Mouse (Mus musculus) neural tube, embryonic 15.5 days (tissue): ENCODE results near the gene Cldn16. TPM values are rescaled to one million over a fixed set of nuclear protein-coding genes. Genes with fewer than 3 reads are reported as not detected.

Experiments
- ATAC-seq: fragments of 200-750 bp; cut with Nextera tagmentation; 2 replicates; pipeline ENCODE4 v1.8.0; 2017; ENCODE audit warnings: mild to moderate bottlenecking, moderate TSS enrichment, moderate library complexity; ENCODE audit not compliant: low FRiP score
- H3K27ac ChIP-seq: fragments of 300-500 bp; sonication (generic); replicated peaks from 2 replicates; pipeline ENCODE4 v1.5.1; 2015; ENCODE audit warnings: mild to moderate bottlenecking, inconsistent platforms
- H3K27me3 ChIP-seq: fragments of 300-500 bp; sonication (generic); replicated peaks from 2 replicates; pipeline ENCODE4 v1.6.1; 2015; ENCODE audit warnings: inconsistent platforms
- H3K36me3 ChIP-seq: fragments of 300-500 bp; sonication (generic); 2 replicates; pipeline ENCODE4 v1.6.1; 2015; ENCODE audit warnings: inconsistent platforms
- H3K4me1 ChIP-seq: fragments of 300-500 bp; sonication (generic); 2 replicates; pipeline ENCODE4 v1.6.1; 2015; ENCODE audit warnings: inconsistent platforms
- H3K4me2 ChIP-seq: fragments of 300-500 bp; sonication (generic); 2 replicates; pipeline ENCODE4 v1.6.1; 2015; ENCODE audit warnings: inconsistent platforms, mild to moderate bottlenecking, moderate library complexity
- H3K4me3 ChIP-seq: fragments of 300-500 bp; sonication (generic); replicated peaks from 2 replicates; pipeline ENCODE4 v1.5.1; 2015; ENCODE audit warnings: mild to moderate bottlenecking, inconsistent platforms
- H3K9ac ChIP-seq: fragments of 300-500 bp; sonication (generic); replicated peaks from 2 replicates; pipeline ENCODE4 v1.6.1; 2015; ENCODE audit warnings: mild to moderate bottlenecking, inconsistent platforms
- H3K9me3 ChIP-seq: fragments of 300-500 bp; sonication (generic); replicated peaks from 2 replicates; pipeline ENCODE4 v1.6.1; 2016; ENCODE audit warnings: inconsistent platforms
- WGBS: fragments of 180-500 bp; shearing (Covaris S2); methylation state at CpG from one replicate; pipeline ENCODE4 v1.1.7; 2015; ENCODE audit warnings: mixed read lengths; 5-methylcytosine and 5-hydroxymethylcytosine counted together
- polyA plus RNA-seq: library from polyadenylated mRNA; unstranded; fragments of >200 nt; fragmentation: Nextera tagmentation; extraction: Ambion mirVana; gene quantifications from 2 replicates; pipeline ENCODE4 v1.2.1, GENCODE M21; 2015

Cldn16 gene
- polyA plus RNA-seq: not detected in 2 replicates

- WGBS: 85% methylated on average over 7 of the region's 7 CpGs
- H3K4me3 ChIP-seq: no peak within 1 kb of the TSS
- no peak within 1 kb of the TSS for H3K27ac ChIP-seq
- no peaks in the 10 kb centered on the region for H3K4me1 ChIP-seq
- H3K27me3 ChIP-seq: no peaks in the 10 kb centered on the region
- H3K4me2 ChIP-seq: no peak within 1 kb of the TSS
- H3K9ac ChIP-seq: no peak within 1 kb of the TSS
- no peaks in the 10 kb centered on the region for H3K9me3 ChIP-seq
- no peak for ATAC-seq
- H3K36me3 ChIP-seq: no peaks in the 10 kb centered on the region
These were observed at the start of gene Cldn16 for GRCm38 (mm10) chr16:26462835-26463234. Gene Cldn16, plus strand, starts transcription at chr16:26463135.

GRCm38 (mm10) chr16:26418616-26419015, 44.3 kb upstream of the Cldn16 start:
- Histone ChIP-seq H3K9me3 (no peaks in the 10 kb centered on the region), H3K27ac (no peak overlapping the region), H3K4me3 (no peak overlapping the region), H3K27me3 (no peaks in the 10 kb centered on the region), H3K4me2 (no peak overlapping the region), H3K4me1 (no peaks in the 10 kb centered on the region), H3K36me3 (no peaks in the 10 kb centered on the region), H3K9ac (no peak overlapping the region)
- 95% methylated on average over 3 of the region's 3 CpGs for WGBS
- no peak for ATAC-seq

GRCm38 (mm10) chr16:26422078-26422477, 40.9 kb upstream of the Cldn16 start:
- Histone ChIP-seq H3K9me3 (no peaks in the 10 kb centered on the region), H3K4me1 (no peaks in the 10 kb centered on the region), H3K9ac (no peak overlapping the region), H3K27me3 (no peaks in the 10 kb centered on the region), H3K4me2 (no peak overlapping the region), H3K36me3 (no peaks in the 10 kb centered on the region), H3K27ac (no peak overlapping the region), H3K4me3 (no peak overlapping the region)
- ATAC-seq: no peak
- WGBS: 82% methylated on average over 4 of the region's 4 CpGs

DNA sequence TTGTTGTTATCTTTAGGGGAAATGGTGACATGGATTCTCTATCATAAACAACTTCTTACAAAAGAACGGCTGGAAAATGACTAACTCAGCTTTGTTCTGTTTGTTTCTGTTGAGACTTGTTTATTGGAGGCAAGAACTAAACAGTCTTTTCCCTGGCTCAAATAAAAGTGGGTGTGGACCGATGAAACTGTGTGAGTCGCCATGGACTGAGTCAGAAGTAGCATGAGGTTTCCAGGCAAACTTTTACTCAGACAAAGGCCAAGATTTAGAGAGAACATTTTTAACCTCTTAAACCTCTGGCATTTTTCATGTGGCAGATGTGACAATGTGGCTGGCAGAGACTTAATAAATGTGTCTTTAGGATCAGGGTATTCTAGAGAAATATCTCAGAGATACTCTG, 32.7 kb upstream of the Cldn16 start:
- Histone ChIP-seq H3K9ac (no peak overlapping the region), H3K27ac (no peak overlapping the region), H3K4me1 (no peaks in the 10 kb centered on the region), H3K27me3 (no peaks in the 10 kb centered on the region), H3K36me3 (no peaks in the 10 kb centered on the region), H3K9me3 (no peaks in the 10 kb centered on the region), H3K4me2 (no peak overlapping the region), H3K4me3 (no peak overlapping the region)
- WGBS: 79% methylated on average over 3 of the region's 3 CpGs
- ATAC-seq: no peak

GRCm38 (mm10) chr16:26433486-26433885, 29.4 kb upstream of the Cldn16 start:
- no peaks in the 10 kb centered on the region for H3K27me3 ChIP-seq
- ATAC-seq: no peak
- H3K4me1 ChIP-seq: no peaks in the 10 kb centered on the region
- 26% methylated on average over 2 of the region's 2 CpGs for WGBS
- H3K9ac ChIP-seq: no peak overlapping the region
- H3K36me3 ChIP-seq: no peaks in the 10 kb centered on the region
- H3K4me2 ChIP-seq: no peak overlapping the region
- H3K4me3 ChIP-seq: no peak overlapping the region
- H3K27ac ChIP-seq: no peak overlapping the region
- no peaks in the 10 kb centered on the region for H3K9me3 ChIP-seq

GRCm38 (mm10) chr16:26440031-26440430, 22.9 kb upstream of the Cldn16 start:
- 95% methylated on average over 3 of the region's 3 CpGs for WGBS
- no peak for ATAC-seq
- Histone ChIP-seq H3K9ac (no peak overlapping the region), H3K4me1 (no peaks in the 10 kb centered on the region), H3K9me3 (no peaks in the 10 kb centered on the region), H3K36me3 (no peaks in the 10 kb centered on the region), H3K4me3 (no peak overlapping the region), H3K27me3 (no peaks in the 10 kb centered on the region), H3K27ac (no peak overlapping the region), H3K4me2 (no peak overlapping the region)

GRCm38 (mm10) chr16:26441156-26441555, 21.8 kb upstream of the Cldn16 start:
- no peaks in the 10 kb centered on the region for H3K36me3 ChIP-seq
- H3K9ac ChIP-seq: no peak overlapping the region
- 87% methylated on average over 3 of the region's 3 CpGs for WGBS
- no peaks in the 10 kb centered on the region for H3K9me3 ChIP-seq
- no peak overlapping the region for H3K4me3 ChIP-seq
- no peak for ATAC-seq
- no peak overlapping the region for H3K4me2 ChIP-seq
- no peaks in the 10 kb centered on the region for H3K4me1 ChIP-seq
- H3K27me3 ChIP-seq: no peaks in the 10 kb centered on the region
- H3K27ac ChIP-seq: no peak overlapping the region

DNA sequence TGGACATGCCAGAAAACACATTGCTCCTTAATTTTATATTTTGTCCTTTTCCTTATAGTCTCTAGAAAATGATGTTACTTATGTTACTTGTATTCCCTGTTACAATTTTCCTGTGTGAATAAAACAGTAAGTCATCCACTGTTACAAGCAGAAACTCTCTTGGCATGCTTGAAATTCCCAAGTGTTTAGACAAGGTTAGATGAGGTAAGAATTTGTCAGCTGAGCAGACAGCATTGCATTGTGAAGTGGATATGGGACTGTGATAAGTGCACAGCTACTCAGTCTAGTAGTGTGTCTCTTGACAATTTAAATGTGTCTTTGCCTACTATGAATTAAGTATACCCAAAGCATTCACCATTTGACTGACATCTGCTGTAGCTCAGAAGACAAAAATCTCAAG, 18.1 kb upstream of the Cldn16 start:
- H3K27ac ChIP-seq: no peak overlapping the region
- H3K27me3 ChIP-seq: no peaks in the 10 kb centered on the region
- no peaks in the 10 kb centered on the region for H3K36me3 ChIP-seq
- no peak overlapping the region for H3K4me2 ChIP-seq
- no peak for ATAC-seq
- no peak overlapping the region for H3K9ac ChIP-seq
- no peaks in the 10 kb centered on the region for H3K4me1 ChIP-seq
- no peaks in the 10 kb centered on the region for H3K9me3 ChIP-seq
- H3K4me3 ChIP-seq: no peak overlapping the region

- Histone ChIP-seq H3K9me3 (no peaks in the 10 kb centered on the region), H3K4me1 (no peaks in the 10 kb centered on the region), H3K27ac (no peak overlapping the region), H3K36me3 (no peaks in the 10 kb centered on the region), H3K4me3 (no peak overlapping the region), H3K27me3 (no peaks in the 10 kb centered on the region), H3K4me2 (no peak overlapping the region), H3K9ac (no peak overlapping the region)
- no peak for ATAC-seq
- 65% methylated on average over 2 of the region's 2 CpGs for WGBS
These were observed 15.3 kb upstream of the Cldn16 start for GRCm38 (mm10) chr16:26447594-26447993.

DNA sequence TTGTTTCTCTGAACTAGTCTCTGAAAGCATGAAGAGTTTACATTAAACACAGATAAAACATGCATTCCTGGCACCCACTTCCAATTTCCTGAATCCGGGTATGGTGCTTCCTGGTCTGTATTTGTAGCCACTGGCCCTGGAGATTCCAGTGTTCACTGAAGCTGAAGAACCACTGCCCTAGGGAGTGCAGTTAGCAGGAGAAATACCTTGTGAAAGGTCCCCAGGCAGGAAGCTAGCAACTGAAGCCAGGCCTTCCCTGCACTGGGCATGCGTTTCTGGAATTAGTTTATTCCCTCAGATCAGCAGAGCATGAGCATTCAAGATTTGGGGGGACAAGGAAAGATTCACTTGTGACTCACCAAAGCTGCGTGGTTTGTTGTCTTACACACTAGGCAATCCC, 8.8 kb upstream of the Cldn16 start:
- H3K4me2 ChIP-seq: no peak overlapping the region
- ATAC-seq: no peak
- H3K27me3 ChIP-seq: no peaks in the 10 kb centered on the region
- H3K9me3 ChIP-seq: no peaks in the 10 kb centered on the region
- H3K27ac ChIP-seq: no peak overlapping the region
- H3K9ac ChIP-seq: no peak overlapping the region
- no peak overlapping the region for H3K4me3 ChIP-seq
- no peaks in the 10 kb centered on the region for H3K36me3 ChIP-seq
- no peaks in the 10 kb centered on the region for H3K4me1 ChIP-seq
- WGBS: 56% methylated on average over 3 of the region's 3 CpGs

- Histone ChIP-seq H3K4me3 (no peak overlapping the region), H3K36me3 (no peaks in the 10 kb centered on the region), H3K4me1 (no peaks in the 10 kb centered on the region), H3K9me3 (no peaks in the 10 kb centered on the region), H3K9ac (no peak overlapping the region), H3K27me3 (no peaks in the 10 kb centered on the region), H3K4me2 (no peak overlapping the region), H3K27ac (no peak overlapping the region)
- no peak for ATAC-seq
- 86% methylated on average over 2 of the region's 2 CpGs for WGBS
These were observed 6.8 kb upstream of the Cldn16 start for GRCm38 (mm10) chr16:26456182-26456581.

DNA sequence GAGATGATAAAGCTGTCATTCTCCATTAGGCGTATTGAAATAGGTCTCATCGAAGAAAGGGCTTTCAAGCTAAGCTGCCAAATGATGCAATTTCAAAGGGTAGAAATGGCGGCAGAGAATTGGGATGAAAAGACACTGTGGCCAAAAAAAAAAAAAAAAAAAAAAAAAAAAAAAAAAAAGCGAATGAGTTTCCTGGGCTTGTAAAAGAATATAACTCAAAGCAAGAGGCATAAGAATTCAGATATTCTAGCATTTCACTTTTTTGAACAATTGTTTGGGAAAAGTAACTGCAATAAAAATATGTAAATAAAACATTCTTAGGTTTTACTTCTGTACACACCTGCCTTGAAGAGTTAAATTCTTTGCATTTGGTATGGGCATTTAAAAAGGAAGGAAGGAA, 3.6 kb downstream of the Cldn16 start:
- 78% methylated on average over 4 of the region's 4 CpGs for WGBS
- H3K36me3 ChIP-seq: no peaks in the 10 kb centered on the region
- no peak overlapping the region for H3K27ac ChIP-seq
- H3K4me3 ChIP-seq: no peak overlapping the region
- ATAC-seq: no peak
- H3K4me2 ChIP-seq: no peak overlapping the region
- H3K9me3 ChIP-seq: no peaks in the 10 kb centered on the region
- no peaks in the 10 kb centered on the region for H3K27me3 ChIP-seq
- H3K9ac ChIP-seq: no peak overlapping the region
- no peaks in the 10 kb centered on the region for H3K4me1 ChIP-seq

GRCm38 (mm10) chr16:26471254-26471653, 8.3 kb downstream of the Cldn16 start:
- no peak overlapping the region for H3K9ac ChIP-seq
- no peaks in the 10 kb centered on the region for H3K27me3 ChIP-seq
- H3K27ac ChIP-seq: no peak overlapping the region
- H3K4me2 ChIP-seq: no peak overlapping the region
- H3K9me3 ChIP-seq: no peaks in the 10 kb centered on the region
- H3K4me3 ChIP-seq: no peak overlapping the region
- WGBS: 70% methylated on average over 4 of the region's 4 CpGs
- no peak for ATAC-seq
- no peaks in the 10 kb centered on the region for H3K4me1 ChIP-seq
- H3K36me3 ChIP-seq: no peaks in the 10 kb centered on the region
